Mouse (Mus musculus): ENCODE measurements at regions not wholly inside any gene's neighbourhood (a gene's known extent, or its start where the extent isn't known, plus 50 kb on each side); places are given as distances from the start of the nearest gene placed in this dataset.

DNA sequence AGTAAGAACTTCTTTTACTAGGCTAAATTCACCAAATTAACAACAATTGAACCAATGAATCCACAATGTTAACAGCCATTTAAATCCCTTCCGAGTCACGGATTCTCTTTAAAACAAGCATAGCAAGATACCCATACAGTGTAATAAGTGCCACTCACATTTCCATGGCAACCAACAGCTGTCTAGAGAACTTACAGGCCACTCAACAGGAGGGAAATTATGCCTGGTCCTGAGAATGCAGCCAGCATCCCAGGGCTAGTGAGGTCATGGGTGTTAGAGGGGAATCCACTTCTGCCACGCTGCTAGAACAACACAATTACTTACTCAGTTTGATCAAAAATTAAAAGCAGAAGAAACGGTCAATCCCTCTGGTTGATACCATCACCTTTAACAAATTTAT, 296.7 kb downstream of the Klf6 start:
- intact Hi-C loops (cut with DNase I): no loop called here
- no peak for DNase-seq (ENCODE audit: extremely low spot score in 1 of 2, low spot score in 2 of 2)

DNA sequence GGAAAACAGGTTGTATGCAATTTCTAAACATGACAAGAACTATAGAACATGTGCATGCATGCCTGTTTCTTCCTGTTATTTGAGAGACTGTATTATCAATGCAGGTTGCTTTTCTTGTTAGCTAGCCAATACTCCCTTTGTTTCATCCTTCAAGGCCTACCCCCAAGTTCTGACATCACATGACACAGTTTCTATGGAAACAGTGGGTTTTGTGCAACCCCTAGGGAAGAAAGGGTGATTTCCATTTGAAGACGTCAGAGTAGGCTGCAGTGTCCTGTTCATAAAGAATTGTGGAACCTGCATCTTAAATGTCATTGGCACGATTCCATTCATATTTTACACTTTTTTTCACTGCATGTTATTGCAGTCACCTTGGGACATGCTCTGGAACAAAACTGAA, 298.1 kb downstream of the Klf6 start:
- intact Hi-C loops (cut with DNase I): no loop called here
- no peak for DNase-seq (ENCODE audit: extremely low spot score in 1 of 2, low spot score in 2 of 2)

DNA sequence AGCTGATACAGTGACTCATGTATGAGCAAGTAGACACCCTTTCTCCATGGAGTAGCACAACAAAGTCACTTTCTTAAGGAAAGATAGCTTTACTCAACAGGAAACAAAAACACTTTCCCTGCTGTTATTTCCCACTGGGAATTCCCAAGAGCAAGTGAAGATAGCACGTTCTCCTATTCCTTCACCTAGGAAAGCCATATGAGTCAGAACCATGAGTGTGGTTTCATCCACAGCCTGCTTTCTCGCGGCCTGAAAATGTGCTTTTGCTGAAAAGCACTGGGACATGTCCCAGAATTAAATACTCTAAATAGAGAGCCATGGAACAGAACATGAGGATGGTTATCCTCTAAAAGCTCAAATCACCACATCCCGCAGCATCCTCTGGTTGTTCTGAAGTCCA, 304.6 kb downstream of the Klf6 start:
- intact Hi-C loops (cut with DNase I): no loop called here
- no peak for DNase-seq (ENCODE audit: extremely low spot score in 1 of 2, low spot score in 2 of 2)

DNA sequence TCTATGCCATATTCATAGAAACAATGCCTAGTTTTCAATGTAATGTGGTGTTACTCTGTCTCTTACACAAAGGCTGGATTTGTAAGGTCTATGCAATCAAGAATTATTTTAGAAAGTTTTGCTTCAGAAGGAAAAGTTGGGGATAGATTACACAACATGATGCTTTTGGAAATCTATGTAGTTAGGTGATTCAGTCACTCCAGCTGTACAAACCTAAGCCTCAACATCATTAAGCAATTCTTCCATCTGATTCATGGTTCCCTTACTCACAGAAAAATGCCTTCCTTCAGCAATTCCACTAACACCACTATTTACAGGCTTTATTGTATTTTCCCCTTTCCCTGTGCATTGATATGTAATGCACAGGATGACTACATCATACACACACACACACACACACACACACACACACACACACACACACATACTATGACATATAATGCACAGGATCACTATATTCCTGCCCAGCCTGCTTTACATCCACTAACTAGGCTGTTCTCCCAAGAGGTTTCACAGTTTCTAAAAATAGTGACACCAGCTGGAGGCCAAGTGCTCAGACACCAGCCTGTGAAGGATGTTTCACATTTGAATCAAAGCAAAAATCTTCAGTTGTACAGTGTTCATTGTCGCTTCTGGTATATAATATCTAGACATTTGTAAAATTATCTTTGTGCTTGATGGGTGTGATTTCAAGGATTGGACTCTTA, 305.9 kb downstream of the Klf6 start:
- peak in 1 of 2 experiments; percentile 17 for DNase-seq (ENCODE audit: extremely low spot score in 1 of 2, low spot score in 2 of 2)
- intact Hi-C loops (cut with DNase I): no loop called here

DNA sequence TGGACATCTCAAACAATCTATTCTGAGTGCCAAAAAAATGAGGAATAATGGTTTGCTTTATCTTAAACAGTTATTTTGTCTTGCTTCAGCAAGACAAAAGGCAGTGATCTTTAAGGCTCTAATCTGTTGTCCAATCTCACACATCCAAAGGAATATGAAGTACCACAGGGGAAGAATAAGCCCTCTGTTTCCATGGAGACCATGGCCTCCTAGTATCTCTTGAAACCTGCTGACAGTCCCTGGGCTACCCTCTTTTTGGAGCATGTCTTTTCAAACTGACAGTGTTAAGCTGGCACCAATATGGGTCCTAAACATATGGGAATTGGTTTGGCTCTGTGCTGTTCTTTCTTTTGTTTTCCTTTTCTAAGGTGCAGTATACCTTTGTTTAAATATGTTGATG, 311.8 kb downstream of the Klf6 start:
- intact Hi-C loops (cut with DNase I): no loop called here
- DNase-seq (ENCODE audit: extremely low spot score in 1 of 2, low spot score in 2 of 2): no peak

DNA sequence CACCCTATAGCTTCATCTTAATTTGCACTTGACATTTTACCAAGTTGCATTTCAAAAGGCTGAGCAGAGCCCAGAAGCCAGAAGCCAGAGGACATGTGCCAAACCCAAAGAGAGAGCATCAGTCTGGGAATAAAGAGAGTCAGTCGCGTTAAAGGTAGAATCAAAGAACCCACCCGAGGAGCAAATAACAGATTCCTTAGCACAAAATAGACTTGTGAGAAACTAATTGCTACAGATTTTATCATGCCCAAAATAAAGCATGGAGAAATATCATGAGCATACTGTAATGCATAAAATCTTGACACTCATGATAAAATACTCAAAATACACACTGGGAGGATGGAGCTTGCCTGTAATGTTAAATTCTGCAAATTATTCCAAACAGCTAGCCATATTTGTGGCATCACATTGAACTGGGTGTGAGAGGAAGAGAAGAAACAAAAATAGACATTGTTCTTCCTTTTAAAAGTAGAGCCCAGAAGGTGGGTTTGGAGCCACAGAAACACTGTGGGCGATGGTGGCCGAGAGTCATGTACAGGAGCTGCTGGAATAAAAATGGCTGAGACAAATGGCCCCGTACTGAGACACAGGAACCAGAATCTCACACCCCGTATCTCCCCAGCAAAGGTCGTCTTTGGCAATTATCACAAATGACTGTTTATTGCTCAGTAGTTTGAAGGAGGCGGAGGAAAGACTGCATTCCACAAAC, 317.2 kb downstream of the Klf6 start:
- intact Hi-C loops (cut with DNase I): loop anchor here (5.0 kb wide), 1 partner anchor 311 kb away; no protein-coding TSS in a partner anchor
- peak; percentile 22 to 40 for DNase-seq (ENCODE audit: extremely low spot score in 1 of 2, low spot score in 2 of 2)

DNA sequence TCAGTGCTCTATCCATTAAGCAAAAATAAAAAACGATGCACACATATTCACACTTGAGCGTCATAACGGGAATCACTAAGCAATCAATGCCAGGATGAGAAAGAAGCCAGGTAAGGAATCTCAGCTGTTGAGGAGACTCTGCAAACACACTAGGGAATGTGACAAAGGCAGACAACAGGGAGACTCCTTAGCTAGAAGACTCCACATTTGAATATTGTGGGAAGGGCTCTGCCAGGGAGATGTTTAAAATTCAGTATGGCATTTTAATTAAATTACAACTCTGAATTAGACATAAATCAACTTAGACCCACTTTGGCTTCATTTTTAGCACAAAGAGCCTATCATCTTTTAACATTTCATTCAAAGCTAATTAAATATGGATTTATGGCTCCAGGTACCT, 327.9 kb downstream of the Klf6 start:
- intact Hi-C loops (cut with DNase I): loop anchor here (10.0 kb wide), 2 partner anchors 146 to 1524 kb away; no protein-coding TSS in a partner anchor

DNA sequence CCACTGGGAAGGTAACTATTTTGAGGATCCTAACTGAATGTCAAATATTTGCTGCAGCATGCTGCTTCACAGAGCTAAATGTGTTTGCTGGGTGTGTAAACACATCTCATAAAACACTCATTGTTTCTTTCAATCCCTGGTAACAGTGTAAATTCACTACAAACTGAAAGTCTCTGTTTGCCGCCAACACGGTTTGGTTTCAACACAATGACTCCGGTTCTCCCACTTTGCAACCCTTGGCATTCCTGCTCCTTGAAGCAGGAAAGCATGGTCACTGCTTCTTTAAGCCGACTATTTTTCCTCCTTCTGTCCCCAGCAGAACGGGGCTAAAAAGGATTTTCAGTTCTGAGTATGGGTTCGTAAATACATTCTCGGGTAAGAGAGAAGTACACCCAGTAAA, 328.3 kb downstream of the Klf6 start:
- intact Hi-C loops (cut with DNase I): loop anchor here (10.0 kb wide), 2 partner anchors 145 to 1525 kb away; no protein-coding TSS in a partner anchor
- no peak for DNase-seq (ENCODE audit: extremely low spot score in 1 of 2, low spot score in 2 of 2)

More for the DNA sequence above, 327.9 kb downstream of the Klf6 start:
- DNase-seq (ENCODE audit: extremely low spot score in 1 of 2, low spot score in 2 of 2): no peak

DNA sequence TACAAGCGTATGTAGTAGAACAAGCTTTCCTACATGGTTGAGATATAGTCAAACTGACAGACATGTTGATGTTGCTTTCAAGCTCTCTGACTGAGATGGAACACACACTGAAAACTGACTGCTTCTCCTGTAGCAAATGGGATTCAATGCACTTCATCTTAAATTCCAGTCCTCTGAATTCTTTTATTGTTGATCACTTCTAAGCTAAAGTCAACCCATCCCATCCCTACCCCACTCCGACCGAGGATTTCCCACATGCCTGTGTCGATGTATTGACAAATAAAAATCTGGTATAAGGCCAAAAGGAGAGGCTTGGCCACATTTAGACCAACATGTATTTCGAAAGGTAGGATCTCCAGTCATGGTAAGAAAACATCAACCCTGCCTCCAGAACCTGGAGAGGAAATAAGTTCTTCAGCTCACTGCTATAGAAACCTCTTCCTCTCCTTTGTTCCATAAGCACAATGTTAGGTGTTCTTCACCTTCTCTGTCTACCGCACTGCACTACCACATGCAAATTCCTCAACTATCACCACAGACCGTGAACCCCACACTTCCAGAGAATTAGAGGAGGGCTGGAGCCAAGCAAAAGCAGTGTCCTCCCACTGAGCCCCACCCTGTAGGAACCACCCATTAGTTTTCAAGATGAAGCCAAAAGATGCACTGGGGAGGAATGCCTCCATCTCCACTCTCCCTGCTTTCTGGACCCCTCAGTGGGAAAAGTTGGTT, 330.1 kb downstream of the Klf6 start:
- intact Hi-C loops (cut with DNase I): loop anchor here (5.0 kb wide), 1 partner anchor 276 kb away; no protein-coding TSS in a partner anchor
- DNase-seq (ENCODE audit: extremely low spot score in 1 of 2, low spot score in 2 of 2): no peak

DNA sequence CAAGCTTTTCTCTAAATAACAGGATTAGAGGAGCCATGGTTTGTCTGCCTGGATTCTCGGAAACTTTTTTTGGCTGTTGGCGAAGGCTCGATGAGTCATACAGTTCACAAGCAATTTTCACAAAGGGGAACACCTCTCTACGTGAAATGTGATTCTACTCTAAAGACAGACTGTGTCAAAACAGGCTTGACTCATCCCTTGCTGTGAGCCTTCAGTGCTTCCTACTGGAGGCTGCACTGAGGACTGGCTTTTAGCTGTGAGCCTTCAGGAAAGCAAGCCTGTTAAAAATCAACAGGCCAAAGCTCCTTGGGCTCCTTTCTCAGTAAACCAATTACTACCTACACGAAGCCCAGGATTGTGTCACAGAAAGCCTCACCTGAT, 330.6 kb downstream of the Klf6 start:
- peak in 1 of 2 experiments; percentile 18 for DNase-seq (ENCODE audit: extremely low spot score in 1 of 2, low spot score in 2 of 2)
- intact Hi-C loops (cut with DNase I): loop anchor here (5.0 kb wide), 1 partner anchor 275 kb away; no protein-coding TSS in a partner anchor

DNA sequence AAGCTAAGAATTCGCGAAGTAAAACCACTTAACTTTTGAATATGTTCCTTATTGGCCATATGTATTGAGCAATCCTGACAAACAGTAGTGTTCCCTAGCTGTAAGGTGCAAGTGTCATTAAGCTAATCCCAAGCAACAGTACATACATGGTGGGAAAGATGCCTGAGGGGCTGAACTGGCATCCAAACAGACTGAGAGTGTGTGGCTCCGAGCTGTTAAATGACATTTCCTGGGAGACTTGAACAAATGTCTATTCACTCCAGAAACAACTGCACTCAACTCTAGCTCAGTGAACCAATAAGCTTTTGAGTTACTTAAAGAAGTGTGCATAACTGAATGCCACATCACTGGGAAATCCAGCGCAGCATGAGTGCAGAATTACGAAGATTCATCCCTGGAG, 335.4 kb downstream of the Klf6 start:
- DNase-seq (ENCODE audit: extremely low spot score in 1 of 2, low spot score in 2 of 2): no peak
- intact Hi-C loops (cut with DNase I): no loop called here

DNA sequence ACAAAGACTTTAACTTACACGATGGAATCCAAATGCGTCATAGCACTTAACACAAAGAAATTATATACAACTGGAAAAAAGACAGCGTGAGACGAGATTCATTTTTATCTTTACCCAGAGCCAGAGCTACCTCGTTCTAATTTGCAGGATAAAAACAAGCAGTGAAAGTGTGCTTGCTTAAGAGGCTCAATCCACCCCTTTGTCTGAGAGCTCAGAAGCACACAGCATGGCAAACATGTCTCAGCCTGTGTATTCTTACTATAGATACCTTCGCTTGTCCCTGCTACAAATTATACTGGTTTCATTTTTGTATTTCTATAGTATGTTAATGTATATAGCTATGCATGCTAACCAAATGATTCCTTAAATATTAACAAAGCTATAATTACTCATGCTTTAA, 337.8 kb downstream of the Klf6 start:
- DNase-seq (ENCODE audit: extremely low spot score in 1 of 2, low spot score in 2 of 2): no peak
- intact Hi-C loops (cut with DNase I): no loop called here

DNA sequence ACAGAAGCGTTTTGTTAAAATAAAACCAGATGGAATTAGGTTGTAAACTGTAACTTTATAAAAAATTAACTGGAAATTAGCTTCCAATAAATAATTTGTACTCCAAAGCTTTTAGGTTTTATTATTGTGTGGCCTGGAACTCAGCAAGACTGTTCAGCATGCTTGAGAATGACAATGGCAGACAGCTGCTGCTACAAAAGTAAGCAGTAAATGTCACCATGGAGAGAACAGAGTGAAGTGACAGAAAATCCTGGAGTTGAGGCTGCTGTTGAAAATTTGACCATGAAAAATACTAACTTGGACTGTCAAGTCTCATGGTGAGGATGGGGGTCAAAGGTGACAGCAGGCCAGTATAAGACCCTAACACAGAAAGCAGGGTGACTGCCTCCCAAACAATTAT, 340.2 kb downstream of the Klf6 start:
- intact Hi-C loops (cut with DNase I): no loop called here
- DNase-seq (ENCODE audit: extremely low spot score in 1 of 2, low spot score in 2 of 2): no peak

DNA sequence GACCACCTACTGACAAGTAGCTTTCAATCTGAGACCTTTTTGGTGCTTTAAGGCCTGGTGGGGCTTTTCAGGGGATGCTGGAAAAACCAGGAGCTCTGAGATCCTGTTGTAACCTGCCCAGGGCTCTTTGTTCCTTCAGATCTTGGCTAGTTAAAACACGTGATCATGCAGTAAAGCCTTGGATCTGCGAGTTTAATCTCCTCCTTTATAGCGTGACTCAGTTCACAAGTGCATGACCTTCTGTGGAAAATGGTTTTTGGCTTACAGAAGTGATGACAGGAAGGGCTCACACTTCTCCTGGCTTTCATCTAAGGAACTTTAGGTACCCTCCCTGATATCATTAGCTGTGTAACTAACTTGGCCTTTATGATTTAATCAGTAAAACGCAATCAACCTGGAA, 343.1 kb upstream of the Pitrm1 start:
- no peak for DNase-seq (ENCODE audit: extremely low spot score in 1 of 2, low spot score in 2 of 2)
- intact Hi-C loops (cut with DNase I): no loop called here

DNA sequence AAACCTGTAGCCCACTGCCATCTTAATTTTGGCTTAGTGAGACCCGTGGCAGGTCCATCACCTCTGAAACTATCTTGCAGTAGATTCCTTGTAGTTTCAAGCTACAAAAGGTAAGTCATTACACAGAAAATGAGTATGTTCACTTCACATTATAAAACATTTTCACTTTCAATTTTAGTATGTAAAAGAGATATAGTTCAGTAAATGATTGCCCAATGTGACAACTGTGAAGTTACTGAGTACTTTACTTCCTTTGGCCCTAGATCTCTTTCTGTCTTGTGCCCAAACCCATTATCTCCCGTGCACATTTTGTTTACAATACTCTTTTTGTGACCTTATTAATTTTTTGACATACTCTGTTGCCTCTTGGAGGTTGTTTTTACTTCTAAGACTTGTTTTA, 335.4 kb upstream of the Pitrm1 start:
- intact Hi-C loops (cut with DNase I): loop anchor here (5.0 kb wide), 1 partner anchor 260 kb away; no protein-coding TSS in a partner anchor
- no peak for DNase-seq (ENCODE audit: extremely low spot score in 1 of 2, low spot score in 2 of 2)

DNA sequence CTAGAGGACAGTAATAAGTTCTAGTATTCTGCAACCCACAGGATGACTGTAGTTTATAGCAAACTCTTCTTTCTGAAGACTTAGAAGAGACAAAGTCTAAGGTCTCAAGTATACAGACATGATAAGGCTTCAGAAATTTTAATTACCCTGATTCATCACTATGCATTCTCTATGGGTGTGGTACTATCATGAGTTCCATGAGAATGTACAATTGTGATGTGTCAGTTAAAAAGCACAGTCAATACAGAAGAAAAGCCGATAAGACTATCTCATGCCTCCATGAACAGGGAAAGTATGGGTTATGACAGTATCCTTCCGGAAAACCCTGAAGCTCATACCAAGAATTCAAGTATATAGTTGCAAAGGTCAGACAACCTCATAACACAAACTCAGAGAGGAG, 333.8 kb upstream of the Pitrm1 start:
- intact Hi-C loops (cut with DNase I): loop anchor here (5.0 kb wide), 1 partner anchor 262 kb away; no protein-coding TSS in a partner anchor
- no peak for DNase-seq (ENCODE audit: extremely low spot score in 1 of 2, low spot score in 2 of 2)

DNA sequence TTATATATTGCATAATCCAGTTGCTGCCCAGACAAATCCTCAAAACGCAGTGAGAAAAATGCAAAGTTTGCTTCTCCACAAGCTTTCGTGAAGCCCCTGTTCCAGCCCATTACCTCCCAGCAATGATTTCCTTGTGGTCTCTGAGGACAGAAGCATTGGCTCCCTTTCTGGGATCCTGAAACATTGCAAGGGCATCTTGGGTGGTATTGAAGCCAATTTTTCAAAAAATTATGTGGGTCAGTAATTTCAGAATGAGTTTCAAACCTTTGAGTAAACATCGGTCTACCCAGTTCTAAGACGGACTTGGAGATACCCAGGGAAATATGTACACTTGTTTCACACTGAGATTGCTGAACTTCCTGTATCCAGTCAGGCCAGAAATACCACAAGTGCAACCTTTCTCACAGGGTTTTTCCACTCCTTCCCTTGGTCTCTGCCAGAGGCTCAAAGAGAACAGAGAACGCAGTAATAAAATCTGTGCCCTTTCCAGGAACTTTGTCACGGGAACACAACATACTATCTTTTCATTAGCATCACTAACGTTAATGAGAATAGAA, 321.8 kb upstream of the Pitrm1 start:
- intact Hi-C loops (cut with DNase I): no loop called here

DNA sequence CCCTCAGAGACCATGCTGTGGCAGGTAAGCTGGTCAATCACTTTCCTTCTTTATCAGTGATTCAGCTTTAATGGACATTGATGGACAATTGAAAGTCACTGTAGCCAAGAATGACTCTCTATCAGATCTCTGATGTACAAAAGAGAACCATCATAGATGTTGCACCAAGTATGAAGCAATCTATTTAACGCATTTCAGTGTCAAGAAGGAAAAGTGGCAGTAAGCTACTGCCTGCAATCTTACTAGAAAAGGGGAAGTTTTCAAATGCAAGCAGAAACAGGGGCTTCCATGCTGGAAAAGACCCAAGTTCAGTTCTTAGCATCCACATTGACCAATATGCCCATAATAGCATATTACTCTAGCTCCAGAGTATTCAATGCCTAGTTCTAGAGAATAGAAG, 319.7 kb upstream of the Pitrm1 start:
- DNase-seq (ENCODE audit: extremely low spot score in 1 of 2, low spot score in 2 of 2): no peak
- intact Hi-C loops (cut with DNase I): no loop called here

More for the DNA sequence above, 321.8 kb upstream of the Pitrm1 start:
- no peak for DNase-seq (ENCODE audit: extremely low spot score in 1 of 2, low spot score in 2 of 2)

DNA sequence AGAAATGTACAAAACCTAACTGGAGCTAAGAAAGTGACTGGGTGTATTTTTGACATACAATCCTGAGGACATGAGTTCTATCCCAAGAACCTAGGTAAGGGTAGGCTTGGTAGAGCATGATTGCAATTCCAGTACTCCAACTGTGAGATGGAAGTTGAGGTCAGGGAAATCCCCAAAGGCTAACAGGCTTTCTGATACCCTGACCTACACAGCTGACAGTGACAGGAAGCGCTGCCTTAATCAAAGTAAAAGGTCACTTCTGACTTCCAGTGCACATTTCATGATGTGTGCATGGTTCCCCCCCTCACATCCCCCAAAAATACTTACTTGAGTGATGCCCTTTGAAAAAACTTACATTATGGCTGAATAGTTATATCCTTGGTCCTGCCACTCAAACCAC, 312.6 kb upstream of the Pitrm1 start:
- DNase-seq (ENCODE audit: extremely low spot score in 1 of 2, low spot score in 2 of 2): no peak
- intact Hi-C loops (cut with DNase I): no loop called here
